In the genomic region with DNA sequence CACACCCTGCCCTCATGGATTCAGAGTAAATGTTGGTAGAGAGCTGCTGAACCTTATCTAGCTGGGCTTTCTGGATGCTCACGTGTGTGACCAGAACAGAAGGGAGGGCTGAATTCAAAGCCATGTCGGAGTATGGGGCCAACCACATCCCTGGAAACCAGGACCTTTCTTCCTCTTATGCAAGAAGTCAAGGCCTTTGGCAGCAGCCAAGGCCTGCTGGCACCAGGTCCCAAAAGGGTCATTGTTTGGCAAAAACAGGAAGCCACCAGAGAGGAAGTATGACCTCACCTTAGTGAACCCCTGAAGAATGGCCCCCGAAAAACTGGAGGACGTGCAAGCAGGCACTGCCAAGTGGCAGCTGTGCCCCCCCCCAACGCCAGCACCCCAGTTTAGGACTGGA, we compare ENCODE assay signal across 9 mouse cellular contexts. TPM values are rescaled to one million over a fixed set of nuclear protein-coding genes. Genes with fewer than 3 reads are reported as not detected.
DNase-seq lines count a peak whose midpoint lies in the region; ATAC-seq and TF ChIP-seq lines count a peak whose summit lies in the region.
"Had no signal": no experiment of that assay in that cellular context is flagged by ENCODE, and none has a peak within 500 bp of the region (broad histone marks: within the 10 kb centered on the region; RNA-seq: fewer than 3 reads in every experiment).

No protein-coding gene starts in this region.

- no peak overlapping the region for H3K27ac ChIP-seq in midbrain, embryonic 11.5 days (ENCODE audit: low read depth, low read length)
- H3K27ac ChIP-seq in midbrain, embryonic 15.5 days: no peak overlapping the region
- no peak overlapping the region for H3K27ac ChIP-seq in forebrain, embryonic 10.5 days
- H3K27ac ChIP-seq: midbrain, embryonic 12.5 days had no signal

- H3K27me3 ChIP-seq in midbrain, embryonic 11.5 days (ENCODE audit: control insufficient read depth, insufficient read depth, low read length): no peaks in the 10 kb centered on the region
- H3K27me3 ChIP-seq in midbrain, embryonic 15.5 days (replicated peaks): no peaks in the 10 kb centered on the region
- no peaks in the 10 kb centered on the region for H3K27me3 ChIP-seq in forebrain, embryonic 10.5 days (ENCODE audit: poor library complexity, severe bottlenecking)
- H3K27me3 ChIP-seq: midbrain, embryonic 12.5 days had no signal

- H3K4me1 ChIP-seq in midbrain, embryonic 11.5 days (ENCODE audit: control insufficient read depth, insufficient read depth, low read length): no peaks in the 10 kb centered on the region
- 0 out of 2 replicates have a peak, but pooled peaks cover 5% of the 10 kb centered on the region for H3K4me1 ChIP-seq in midbrain, embryonic 15.5 days
- H3K4me1 ChIP-seq in lung, adult 2 months (ENCODE audit: control insufficient read depth, insufficient read depth, low read length): peaks cover 22% of the 10 kb centered on the region
- peaks cover 17% of the 10 kb centered on the region for H3K4me1 ChIP-seq in forebrain, embryonic 10.5 days

- no peak for TF ChIP-seq CTCF in lung, adult 2 months (IDR thresholded peaks at IDR 0.05; ENCODE audit: insufficient read depth, low read length)

- no peak overlapping the region for H3K4me2 ChIP-seq in midbrain, embryonic 11.5 days
- H3K4me2 ChIP-seq in midbrain, embryonic 15.5 days: no peak overlapping the region
- H3K4me2 ChIP-seq: midbrain, embryonic 12.5 days had no signal

- DNase-seq in midbrain, embryonic 11.5 days (ENCODE audit: low spot score, missing footprints): peak; percentile 72
- DNase-seq in heart, adult 9 months (ENCODE audit: low spot score in 2 of 2): peak; percentile 83 to 84
- peak; percentile 54 for DNase-seq in lung, adult 2 months
- DNase-seq in thymus, postnatal 10 days (ENCODE audit: low spot score in 2 of 2): peak; percentile 31 to 33
- DNase-seq in ovary, postnatal 10 days (ENCODE audit: low spot score): no peak
- no peak for DNase-seq in urinary bladder, adult 18-20 months (ENCODE audit: low spot score in 2 of 2)
- DNase-seq in forebrain, embryonic 10.5 days (ENCODE audit: extremely low spot score, low spot score): no peak

- H3K9ac ChIP-seq in midbrain, embryonic 11.5 days (ENCODE audit: low read length): no peak overlapping the region
- H3K9ac ChIP-seq in midbrain, embryonic 15.5 days: no peak overlapping the region
- H3K9ac ChIP-seq: midbrain, embryonic 12.5 days had no signal

- TF ChIP-seq POLR2A in lung, adult 2 months (IDR thresholded peaks at IDR 0.05; ENCODE audit: borderline replicate concordance, extremely low read depth, low read depth, low read length): no peak

- ATAC-seq in midbrain, embryonic 11.5 days (ENCODE audit: low FRiP score): no peak
- no peak; the same call in 1 of the 2 replicates for ATAC-seq in midbrain, embryonic 15.5 days (replicated peaks)

- H3K9me3 ChIP-seq in midbrain, embryonic 11.5 days (ENCODE audit: control insufficient read depth, low read length): no peaks in the 10 kb centered on the region
- H3K9me3 ChIP-seq in midbrain, embryonic 15.5 days: no peaks in the 10 kb centered on the region
- H3K9me3 ChIP-seq in forebrain, embryonic 10.5 days: no peaks in the 10 kb centered on the region
- H3K9me3 ChIP-seq: midbrain, embryonic 12.5 days had no signal

- WGBS in midbrain, embryonic 11.5 days: 84% methylated on average over 5 of the region's 5 CpGs
- 75% methylated on average over 5 of the region's 5 CpGs for WGBS in midbrain, embryonic 15.5 days
- WGBS in lung, adult 2 months: 28% methylated on average over 5 of the region's 5 CpGs
- 89% methylated on average over 5 of the region's 5 CpGs for WGBS in forebrain, embryonic 10.5 days

- H3K4me3 ChIP-seq in midbrain, embryonic 11.5 days (ENCODE audit: low read depth, low read length): no peak overlapping the region
- no peak overlapping the region for H3K4me3 ChIP-seq in midbrain, embryonic 15.5 days
- no peak overlapping the region for H3K4me3 ChIP-seq in lung, adult 2 months (replicated peaks; ENCODE audit: extremely low read depth, low read depth, low read length)
- H3K4me3 ChIP-seq in forebrain, embryonic 10.5 days: no peak overlapping the region
- H3K4me3 ChIP-seq: midbrain, embryonic 12.5 days had no signal

- no peaks in the 10 kb centered on the region for H3K36me3 ChIP-seq in midbrain, embryonic 11.5 days (ENCODE audit: control insufficient read depth, insufficient read depth, low read length)
- no peaks in the 10 kb centered on the region for H3K36me3 ChIP-seq in midbrain, embryonic 15.5 days (replicated peaks)
- no peaks in the 10 kb centered on the region for H3K36me3 ChIP-seq in forebrain, embryonic 10.5 days (replicated peaks)
- H3K36me3 ChIP-seq: midbrain, embryonic 12.5 days had no signal

RNA-seq across cellular contexts. Expression of a gene that starts 33.5 kb away (rescaled TPM):
- 4.3 TPM in 2 replicates for polyA plus RNA-seq in midbrain, embryonic 11.5 days (2014; fragmentation: Nextera tagmentation; extraction: Ambion mirVana)
- polyA plus RNA-seq in midbrain, embryonic 15.5 days (2015; fragmentation: Nextera tagmentation; extraction: Ambion mirVana): 5.0 and 5.5 TPM in 2 replicates
- polyA plus RNA-seq in lung, adult 2 months (2012; rRNA removed): 38.4 and 49.3 TPM in 2 replicates
- polyA plus RNA-seq in forebrain, embryonic 10.5 days (2016; fragmentation: Nextera tagmentation; extraction: Ambion mirVana): 4.7 and 4.8 TPM in 2 replicates

Comparison
In these comparisons a context has a peak if more than half of its experiments do, and no peak if none do; other contexts are left out.
1. DNase-seq: peak in midbrain, embryonic 11.5 days (single experiment), heart, adult 9 months (2 of 2), lung, adult 2 months (single experiment) and thymus, postnatal 10 days (2 of 2); none in ovary, postnatal 10 days (single experiment), urinary bladder, adult 18-20 months (0 of 2) and forebrain, embryonic 10.5 days (single experiment).